Mouse (Mus musculus) G1E (cell line): ENCODE data around the gene Cdc42bpa.

ENCODE experiments used
- CTCF ChIP-seq: IDR thresholded peaks from 2 replicates; pipeline ENCODE4 v1.5.1; 2012; ENCODE audit warnings: low read depth, low read length, inconsistent platforms, mixed read lengths
- GATA1 ChIP-seq: IDR thresholded peaks from 2 replicates; pipeline ENCODE4 v1.6.1; 2012; ENCODE audit warnings: borderline replicate concordance, low read length, inconsistent platforms, mixed read lengths
- POLR2AphosphoS5 ChIP-seq: IDR thresholded peaks from 2 replicates; pipeline ENCODE4 v1.6.1; 2012; ENCODE audit warnings: low read depth, low read length, inconsistent platforms; ENCODE audit not compliant: insufficient replicate concordance

- peak; percentile 95 for TF ChIP-seq CTCF
- no peak for TF ChIP-seq POLR2AphosphoS5
- TF ChIP-seq GATA1: no peak
Measured at GRCm38 (mm10) chr1:180215044-180215443, 254.8 kb downstream of the Cdc42bpa start.
